Mouse (Mus musculus): ENCODE measurements around the gene Strada. TPM values are rescaled to one million over a fixed set of nuclear protein-coding genes. Genes with fewer than 3 reads are reported as not detected.
"Not testable (repeated sequence)": the region's sequence is repeated elsewhere in the genome, so short reads cannot be mapped to it uniquely, and the experiment has no call there.

Strada gene
- polyA plus RNA-seq, 1 experiment from 2014 or later = 40.6 TPM

DNA sequence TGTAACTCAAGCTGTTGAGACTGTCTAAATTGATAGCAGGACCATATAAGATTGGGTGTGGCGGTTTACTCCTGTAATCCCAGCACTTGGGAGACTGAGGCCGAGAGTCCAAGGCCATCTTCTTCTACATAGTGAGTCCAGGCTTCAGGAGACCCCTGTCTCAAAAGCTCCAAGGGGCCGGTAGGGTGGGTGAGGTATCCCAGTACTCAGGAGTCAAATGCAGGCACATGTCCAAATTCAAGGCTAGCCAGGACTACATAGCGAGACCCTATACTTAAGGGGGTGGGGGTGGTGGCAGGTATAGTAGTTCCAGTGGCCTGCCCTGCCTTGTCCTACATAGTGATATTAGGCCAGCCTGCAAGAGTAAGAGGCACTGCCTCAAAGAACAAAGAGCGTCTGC lies 12.9 kb upstream of the Strada start:
- Histone ChIP-seq H3K4me2 (ENCODE audit: low read depth) (peak overlapping the region; percentile 72), H3K9me3 (ENCODE audit: control insufficient read depth, low read length) (no peaks in the 10 kb centered on the region), H3K27ac (ENCODE audit: low read depth, low read length) (no peak overlapping the region), H3K9ac (ENCODE audit: low read length) (no peak overlapping the region; the same call in 1 of the 2 replicates), H3K4me1 (ENCODE audit: control insufficient read depth, insufficient read depth, low read length) (peaks cover 14% of the 10 kb centered on the region), H3K36me3 (ENCODE audit: control insufficient read depth, insufficient read depth, low read length) (peaks cover 7% of the 10 kb centered on the region), H3K4me3 (ENCODE audit: low read depth, low read length) (no peak overlapping the region; the same call in 1 of the 2 replicates), H3K27me3 (ENCODE audit: control insufficient read depth, insufficient read depth, low read length) (no peaks in the 10 kb centered on the region)
- DNase-seq (ENCODE audit: low spot score) = no peak
- WGBS = 91% methylated on average over 5 of the region's 5 CpGs
- no peak for ATAC-seq (ENCODE audit: insufficient read depth, low FRiP score, low TSS enrichment)

DNA sequence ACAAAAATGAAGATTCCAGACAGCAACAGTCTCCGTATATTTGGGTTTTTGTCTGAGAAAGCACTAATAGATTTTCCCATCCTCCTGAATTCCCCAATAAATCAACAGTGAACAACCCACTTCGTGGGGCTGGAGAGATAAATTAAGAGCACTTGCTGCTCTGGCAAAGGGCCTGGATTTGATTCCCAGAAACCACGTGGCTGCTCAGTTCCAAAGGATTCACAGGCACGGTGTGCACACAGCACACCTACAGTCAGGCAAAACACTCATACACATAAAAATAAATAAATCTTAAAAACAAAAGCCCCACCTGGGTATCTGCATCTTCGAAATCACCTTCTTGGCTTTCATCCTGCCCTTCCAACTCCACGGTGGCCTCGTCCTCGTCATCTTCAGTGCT lies 10.8 kb upstream of the Strada start:
- 96% methylated on average over 8 of the region's 8 CpGs for WGBS
- ATAC-seq (ENCODE audit: insufficient read depth, low FRiP score, low TSS enrichment) (no peak), DNase-seq (ENCODE audit: low spot score) (no peak)
- H3K9ac ChIP-seq (ENCODE audit: low read length) = no peak overlapping the region
- H3K27ac ChIP-seq (ENCODE audit: low read depth, low read length) = no peak overlapping the region
- no peaks in the 10 kb centered on the region for H3K27me3 ChIP-seq (ENCODE audit: control insufficient read depth, insufficient read depth, low read length)
- peaks cover 11% of the 10 kb centered on the region for H3K36me3 ChIP-seq (ENCODE audit: control insufficient read depth, insufficient read depth, low read length)
- H3K4me3 ChIP-seq (ENCODE audit: low read depth, low read length) = no peak overlapping the region
- peaks cover 6% of the 10 kb centered on the region for H3K4me1 ChIP-seq (ENCODE audit: control insufficient read depth, insufficient read depth, low read length)
- no peak overlapping the region for H3K4me2 ChIP-seq (ENCODE audit: low read depth)
- no peaks in the 10 kb centered on the region for H3K9me3 ChIP-seq (ENCODE audit: control insufficient read depth, low read length)

DNA sequence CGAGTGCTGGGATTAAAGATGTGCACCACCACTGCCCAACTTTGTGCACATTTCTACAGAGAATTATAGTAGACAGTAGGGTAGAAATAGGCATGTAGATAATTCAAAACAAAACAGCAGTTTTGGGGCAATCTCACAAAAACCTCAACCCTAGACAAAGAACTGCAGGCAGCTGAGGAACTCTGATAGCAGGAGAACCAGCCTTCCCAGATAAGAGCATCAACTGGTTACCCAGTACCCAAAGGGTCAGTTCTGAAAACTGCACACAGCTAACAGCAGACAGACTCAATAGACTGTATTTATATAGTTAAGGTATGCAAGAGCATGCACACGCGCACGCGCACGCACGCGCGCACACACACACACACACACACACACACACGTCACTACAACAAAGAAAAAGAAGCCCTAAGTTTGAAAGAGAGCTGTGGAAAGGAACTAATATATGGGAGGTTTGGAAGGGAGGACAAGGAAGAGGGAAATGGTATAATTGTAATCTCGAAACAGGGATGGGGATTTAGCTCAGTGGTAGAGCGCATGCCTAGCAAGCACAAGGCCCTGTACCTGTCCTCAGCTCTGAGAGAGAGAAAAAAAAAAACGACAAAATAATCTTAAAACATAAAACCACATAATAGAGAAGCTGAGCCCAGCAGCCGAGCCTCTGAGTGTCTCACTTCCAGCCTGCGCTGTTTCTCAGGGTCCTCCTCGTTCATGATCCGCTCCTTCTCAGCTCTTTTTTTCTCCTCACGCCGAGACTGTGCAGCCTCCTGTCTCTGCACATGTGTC lies 438 bp downstream of the Strada start:
- ATAC-seq (ENCODE audit: insufficient read depth, low FRiP score, low TSS enrichment) (no peak), DNase-seq (ENCODE audit: low spot score) (no peak)
- H3K9me3 ChIP-seq (ENCODE audit: control insufficient read depth, low read length) = no peaks in the 10 kb centered on the region
- H3K4me3 ChIP-seq (ENCODE audit: low read depth, low read length) = no peak overlapping the region
- H3K27me3 ChIP-seq (ENCODE audit: control insufficient read depth, insufficient read depth, low read length) = no peaks in the 10 kb centered on the region
- H3K9ac ChIP-seq (ENCODE audit: low read length) = no peak overlapping the region
- H3K4me1 ChIP-seq (ENCODE audit: control insufficient read depth, insufficient read depth, low read length) = no peaks in the 10 kb centered on the region
- WGBS = 97% methylated on average over 19 of the region's 19 CpGs
- H3K36me3 ChIP-seq (ENCODE audit: control insufficient read depth, insufficient read depth, low read length) = peaks cover 9% of the 10 kb centered on the region
- H3K4me2 ChIP-seq (ENCODE audit: low read depth) = no peak overlapping the region
- H3K27ac ChIP-seq (ENCODE audit: low read depth, low read length) = no peak overlapping the region

DNA sequence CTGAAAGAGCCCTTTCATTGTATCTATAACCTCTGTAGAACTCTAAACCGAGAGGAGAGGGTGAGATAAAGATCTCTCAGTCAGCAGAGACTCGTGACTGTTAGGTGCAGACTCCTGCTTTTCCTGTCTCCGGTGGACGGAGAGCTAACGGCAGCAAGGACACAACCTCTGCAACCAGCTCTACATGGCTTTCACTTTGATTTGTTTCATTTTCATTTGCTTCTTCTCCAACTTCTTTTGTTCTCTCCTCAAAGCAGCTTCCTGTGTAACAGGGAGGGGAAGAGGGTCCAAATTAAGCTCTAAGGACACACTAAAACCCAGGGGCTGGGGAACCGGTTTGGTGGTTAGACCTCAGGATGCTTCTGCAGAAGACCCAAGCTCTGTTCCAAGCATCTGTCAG lies 1.2 kb downstream of the Strada start:
- Histone ChIP-seq H3K9ac (ENCODE audit: low read length) (no peak overlapping the region), H3K27ac (ENCODE audit: low read depth, low read length) (no peak overlapping the region), H3K9me3 (ENCODE audit: control insufficient read depth, low read length) (no peaks in the 10 kb centered on the region), H3K4me3 (ENCODE audit: low read depth, low read length) (no peak overlapping the region), H3K4me1 (ENCODE audit: control insufficient read depth, insufficient read depth, low read length) (no peaks in the 10 kb centered on the region), H3K36me3 (ENCODE audit: control insufficient read depth, insufficient read depth, low read length) (peaks cover 9% of the 10 kb centered on the region), H3K27me3 (ENCODE audit: control insufficient read depth, insufficient read depth, low read length) (no peaks in the 10 kb centered on the region), H3K4me2 (ENCODE audit: low read depth) (no peak overlapping the region)
- WGBS = 86% methylated on average over 6 of the region's 6 CpGs
- ATAC-seq (ENCODE audit: insufficient read depth, low FRiP score, low TSS enrichment) = no peak
- no peak for DNase-seq (ENCODE audit: low spot score)

DNA sequence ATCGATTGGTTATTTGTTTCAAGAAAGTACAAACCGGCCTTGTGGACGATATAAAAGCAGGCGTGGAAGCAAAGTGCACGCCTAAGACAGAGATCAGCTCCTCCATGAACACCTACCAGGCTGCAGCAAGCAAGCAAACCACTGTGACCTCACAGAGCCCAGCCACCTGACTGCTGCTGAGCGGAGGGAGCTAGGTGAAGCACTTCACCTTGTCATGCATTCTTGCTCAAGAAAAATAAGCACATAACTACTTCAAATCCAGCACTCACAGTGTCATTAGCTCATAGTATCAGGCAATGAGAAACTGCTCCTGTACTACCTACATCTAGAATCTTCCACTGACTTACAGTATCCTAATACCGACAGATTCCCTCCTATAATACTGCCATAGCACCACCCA lies 2.0 kb downstream of the Strada start:
- not testable (repeated sequence) for H3K9ac ChIP-seq (ENCODE audit: low read length); H3K9me3 ChIP-seq (ENCODE audit: control insufficient read depth, low read length); ATAC-seq (ENCODE audit: insufficient read depth, low FRiP score, low TSS enrichment); H3K27ac ChIP-seq (ENCODE audit: low read depth, low read length); H3K36me3 ChIP-seq (ENCODE audit: control insufficient read depth, insufficient read depth, low read length); H3K4me2 ChIP-seq (ENCODE audit: low read depth); DNase-seq (ENCODE audit: low spot score); H3K4me1 ChIP-seq (ENCODE audit: control insufficient read depth, insufficient read depth, low read length); H3K27me3 ChIP-seq (ENCODE audit: control insufficient read depth, insufficient read depth, low read length); H3K4me3 ChIP-seq (ENCODE audit: low read depth, low read length)
- 94% methylated on average over 7 of the region's 7 CpGs for WGBS

DNA sequence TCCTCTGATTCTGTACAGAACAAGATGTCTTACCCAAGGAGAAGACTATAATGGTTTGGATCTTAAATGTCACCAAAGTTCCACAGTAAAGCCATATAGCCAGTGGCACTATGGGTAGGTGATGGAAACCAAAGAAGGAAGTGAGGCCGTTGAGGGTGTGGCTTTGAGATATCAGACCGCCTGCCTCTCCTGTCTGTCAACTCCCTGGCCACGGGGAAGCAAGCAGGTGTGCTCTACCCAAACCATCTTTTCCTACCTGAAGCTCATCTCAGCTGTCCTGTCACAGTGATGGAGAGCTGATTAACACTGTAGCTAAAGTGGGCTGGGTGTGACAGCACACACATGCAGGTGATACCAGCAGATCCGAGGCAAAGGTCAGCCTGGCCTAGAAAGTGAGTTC lies 3.7 kb downstream of the Strada start:
- DNase-seq (ENCODE audit: low spot score) (no peak), ATAC-seq (ENCODE audit: insufficient read depth, low FRiP score, low TSS enrichment) (no peak)
- no peak overlapping the region for H3K4me2 ChIP-seq (ENCODE audit: low read depth)
- H3K4me3 ChIP-seq (ENCODE audit: low read depth, low read length) = no peak overlapping the region
- no peaks in the 10 kb centered on the region for H3K9me3 ChIP-seq (ENCODE audit: control insufficient read depth, low read length)
- WGBS = 94% methylated on average over 4 of the region's 4 CpGs
- H3K27me3 ChIP-seq (ENCODE audit: control insufficient read depth, insufficient read depth, low read length) = no peaks in the 10 kb centered on the region
- peaks cover 7% of the 10 kb centered on the region for H3K36me3 ChIP-seq (ENCODE audit: control insufficient read depth, insufficient read depth, low read length)
- no peak overlapping the region for H3K27ac ChIP-seq (ENCODE audit: low read depth, low read length)
- H3K4me1 ChIP-seq (ENCODE audit: control insufficient read depth, insufficient read depth, low read length) = no peaks in the 10 kb centered on the region
- no peak overlapping the region for H3K9ac ChIP-seq (ENCODE audit: low read length)

DNA sequence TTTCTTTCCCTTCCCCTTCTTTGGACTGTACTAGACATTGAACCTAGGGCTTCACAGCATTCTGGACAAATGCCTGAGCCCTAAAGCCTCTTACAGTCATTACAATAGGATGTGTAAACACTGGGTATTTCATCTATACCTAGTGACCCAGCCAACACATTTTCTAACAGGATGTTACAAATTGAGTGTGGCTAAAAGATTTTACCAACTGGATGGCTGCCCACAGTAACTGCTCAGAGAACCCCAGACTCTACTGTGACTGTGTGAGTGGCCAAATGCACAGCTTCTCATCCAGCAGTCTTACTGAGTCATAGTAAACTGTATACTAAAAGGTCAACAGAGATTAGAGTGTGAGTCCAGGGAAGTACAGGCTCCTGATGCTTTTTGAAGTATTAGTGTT lies 6.6 kb downstream of the Strada start:
- no peak overlapping the region for H3K9ac ChIP-seq (ENCODE audit: low read length)
- H3K27me3 ChIP-seq (ENCODE audit: control insufficient read depth, insufficient read depth, low read length) = no peaks in the 10 kb centered on the region
- ATAC-seq (ENCODE audit: insufficient read depth, low FRiP score, low TSS enrichment) (no peak), DNase-seq (ENCODE audit: low spot score) (no peak)
- H3K4me1 ChIP-seq (ENCODE audit: control insufficient read depth, insufficient read depth, low read length) = 0 out of 2 replicates have a peak, but pooled peaks cover 4% of the 10 kb centered on the region
- no peak overlapping the region for H3K27ac ChIP-seq (ENCODE audit: low read depth, low read length)
- H3K36me3 ChIP-seq (ENCODE audit: control insufficient read depth, insufficient read depth, low read length) = peaks cover 5% of the 10 kb centered on the region
- H3K9me3 ChIP-seq (ENCODE audit: control insufficient read depth, low read length) = no peaks in the 10 kb centered on the region
- no peak overlapping the region for H3K4me2 ChIP-seq (ENCODE audit: low read depth)
- H3K4me3 ChIP-seq (ENCODE audit: low read depth, low read length) = no peak overlapping the region

DNA sequence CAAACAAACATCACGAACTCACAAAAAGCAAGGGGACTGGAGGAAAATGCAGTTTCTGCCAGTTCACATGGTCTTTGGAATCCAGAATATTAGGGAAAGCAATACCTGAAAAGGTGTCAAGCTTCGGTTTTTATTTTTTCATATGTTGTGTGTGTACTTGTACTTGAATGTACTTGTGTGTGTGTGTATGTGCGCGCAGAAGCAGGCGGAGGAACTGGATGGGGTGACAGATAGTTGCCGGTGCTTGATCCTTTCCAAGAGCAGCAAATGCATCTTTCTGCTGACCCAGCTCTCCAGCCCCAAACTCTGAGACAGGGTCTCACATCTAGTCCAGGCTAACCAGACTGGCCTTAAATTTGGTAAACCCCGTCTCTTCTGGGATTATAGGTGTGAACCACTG lies 7.1 kb downstream of the Strada start:
- no peaks in the 10 kb centered on the region for H3K27me3 ChIP-seq (ENCODE audit: control insufficient read depth, insufficient read depth, low read length)
- 92% methylated on average over 7 of the region's 7 CpGs for WGBS
- H3K27ac ChIP-seq (ENCODE audit: low read depth, low read length) = no peak overlapping the region
- ATAC-seq (ENCODE audit: insufficient read depth, low FRiP score, low TSS enrichment) (no peak), DNase-seq (ENCODE audit: low spot score) (no peak)
- H3K36me3 ChIP-seq (ENCODE audit: control insufficient read depth, insufficient read depth, low read length) = peaks cover 5% of the 10 kb centered on the region
- H3K4me1 ChIP-seq (ENCODE audit: control insufficient read depth, insufficient read depth, low read length) = 0 out of 2 replicates have a peak, but pooled peaks cover 4% of the 10 kb centered on the region
- H3K4me2 ChIP-seq (ENCODE audit: low read depth) = no peak overlapping the region
- H3K9ac ChIP-seq (ENCODE audit: low read length) = no peak overlapping the region
- H3K9me3 ChIP-seq (ENCODE audit: control insufficient read depth, low read length) = no peaks in the 10 kb centered on the region
- H3K4me3 ChIP-seq (ENCODE audit: low read depth, low read length) = no peak overlapping the region

DNA sequence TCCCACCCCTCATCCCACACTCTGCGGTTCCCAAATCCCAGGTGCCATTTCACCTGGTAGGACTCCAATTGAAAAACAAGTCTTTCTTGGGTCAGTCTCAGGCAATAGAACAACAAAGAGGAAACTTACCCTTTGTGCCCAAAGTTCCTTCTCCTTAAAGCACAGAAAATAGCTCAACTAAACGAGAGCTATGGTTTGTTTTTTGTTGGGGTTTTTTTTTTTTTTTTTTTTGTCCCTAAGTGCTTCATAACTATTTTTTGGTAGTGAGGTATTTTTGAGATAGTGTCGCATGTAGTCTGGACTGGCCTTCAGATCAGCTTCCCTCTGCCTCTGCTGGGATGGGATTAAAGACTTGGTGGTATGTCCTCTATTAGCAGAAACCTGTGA lies 7.8 kb downstream of the Strada start:
- no peak for ATAC-seq (ENCODE audit: insufficient read depth, low FRiP score, low TSS enrichment)
- Histone ChIP-seq H3K36me3 (ENCODE audit: control insufficient read depth, insufficient read depth, low read length) (peaks cover 5% of the 10 kb centered on the region), H3K9me3 (ENCODE audit: control insufficient read depth, low read length) (no peaks in the 10 kb centered on the region), H3K27ac (ENCODE audit: low read depth, low read length) (peak overlapping the region; percentile 39), H3K4me3 (ENCODE audit: low read depth, low read length) (peak overlapping the region; percentile 52), H3K4me2 (ENCODE audit: low read depth) (peak overlapping the region; percentile 47), H3K27me3 (ENCODE audit: control insufficient read depth, insufficient read depth, low read length) (no peaks in the 10 kb centered on the region), H3K4me1 (ENCODE audit: control insufficient read depth, insufficient read depth, low read length) (0 out of 2 replicates have a peak, but pooled peaks cover 4% of the 10 kb centered on the region), H3K9ac (ENCODE audit: low read length) (peak overlapping the region; percentile 64)
- DNase-seq (ENCODE audit: low spot score) = no peak
- 39% methylated on average over 3 of the region's 3 CpGs for WGBS

All from neural tube, embryonic 11.5 days (tissue).